Mouse (Mus musculus): ENCODE measurements around the gene Cab39l. TPM values are rescaled to one million over a fixed set of nuclear protein-coding genes. Genes with fewer than 3 reads are reported as not detected.
"Not testable (repeated sequence)": the region's sequence is repeated elsewhere in the genome, so short reads cannot be mapped to it uniquely, and the experiment has no call there.

The Cab39l gene
- total RNA-seq, 2 experiments from 2014 or later: 11.8 to 14.6 TPM

- intact Hi-C loops (cut with DNase I; ENCODE audit: low total_unique reads): no loop called here
- no peak for DNase-seq
Measured at GRCm38 (mm10) chr14:59551956-59552355, 111.2 kb downstream of the Cab39l start.

- intact Hi-C loops (cut with DNase I; ENCODE audit: low total_unique reads): no loop called here
- no peak for DNase-seq
Measured at GRCm38 (mm10) chr14:59554025-59554424, 113.3 kb downstream of the Cab39l start.

- intact Hi-C loops (cut with DNase I; ENCODE audit: low total_unique reads): loop anchor here (5.0 kb wide), 2 partner anchors 88 to 163 kb away; no protein-coding TSS in a partner anchor
- no peak for DNase-seq
Measured at GRCm38 (mm10) chr14:59555018-59555417, 114.2 kb downstream of the Cab39l start.

- intact Hi-C loops (cut with DNase I; ENCODE audit: low total_unique reads): loop anchor here (5.0 kb wide), 2 partner anchors 89 to 164 kb away; no protein-coding TSS in a partner anchor
Measured at GRCm38 (mm10) chr14:59555928-59556531, 115.3 kb downstream of the Cab39l start.

GRCm38 (mm10) chr14:59557071-59557470 is 116.3 kb downstream of the Cab39l start:
- intact Hi-C loops (cut with DNase I; ENCODE audit: low total_unique reads): loop anchor here (5.0 kb wide), 2 partner anchors 90 to 165 kb away; no protein-coding TSS in a partner anchor
- DNase-seq: no peak

More at GRCm38 (mm10) chr14:59555928-59556531, 115.3 kb downstream of the Cab39l start:
- DNase-seq: peak; percentile 60

GRCm38 (mm10) chr14:59557886-59558285 is 117.1 kb downstream of the Cab39l start:
- intact Hi-C loops (cut with DNase I; ENCODE audit: low total_unique reads): loop anchor here (5.0 kb wide), 2 partner anchors 91 to 166 kb away; no protein-coding TSS in a partner anchor
- DNase-seq: no peak

GRCm38 (mm10) chr14:59566756-59567155 is 126.0 kb downstream of the Cab39l start:
- DNase-seq: no peak

GRCm38 (mm10) chr14:59576385-59576784 is 135.6 kb downstream of the Cab39l start:
- no peak for DNase-seq
- intact Hi-C loops (cut with DNase I; ENCODE audit: low total_unique reads): no loop called here

More at GRCm38 (mm10) chr14:59566756-59567155, 126.0 kb downstream of the Cab39l start:
- intact Hi-C loops (cut with DNase I; ENCODE audit: low total_unique reads): no loop called here

GRCm38 (mm10) chr14:59590614-59591013 is 149.8 kb downstream of the Cab39l start:
- no peak for DNase-seq
- intact Hi-C loops (cut with DNase I; ENCODE audit: low total_unique reads): no loop called here

- no peak for DNase-seq
- intact Hi-C loops (cut with DNase I; ENCODE audit: low total_unique reads): no loop called here
Measured at GRCm38 (mm10) chr14:59591901-59592300, 151.1 kb downstream of the Cab39l start.

- DNase-seq: no peak
- intact Hi-C loops (cut with DNase I; ENCODE audit: low total_unique reads): no loop called here
Measured at GRCm38 (mm10) chr14:59592593-59592992, 151.8 kb downstream of the Cab39l start.

GRCm38 (mm10) chr14:59594988-59595387 is 154.2 kb downstream of the Cab39l start:
- intact Hi-C loops (cut with DNase I; ENCODE audit: low total_unique reads): no loop called here
- no peak for DNase-seq

- intact Hi-C loops (cut with DNase I; ENCODE audit: low total_unique reads): no loop called here
- DNase-seq: peak; percentile 90
Measured at GRCm38 (mm10) chr14:59597398-59598259, 156.9 kb downstream of the Cab39l start, which contains the start of gene Cdadc1. Cdadc1 (minus strand) TSS chr14:59597959.

GRCm38 (mm10) chr14:59598260-59598627 is 157.5 kb downstream of the Cab39l start:
- no peak for DNase-seq
- intact Hi-C loops (cut with DNase I; ENCODE audit: low total_unique reads): no loop called here

- DNase-seq: no peak
- intact Hi-C loops (cut with DNase I; ENCODE audit: low total_unique reads): no loop called here
Measured at GRCm38 (mm10) chr14:59604002-59604645, 163.4 kb downstream of the Cab39l start.

GRCm38 (mm10) chr14:59605671-59606353 is 165.0 kb downstream of the Cab39l start:
- peak; percentile 65 for DNase-seq
- intact Hi-C loops (cut with DNase I; ENCODE audit: low total_unique reads): loop anchor here (5.0 kb wide), 1 partner anchor 336 kb away; no protein-coding TSS in a partner anchor

GRCm38 (mm10) chr14:59607021-59607420 is 166.2 kb downstream of the Cab39l start:
- no peak for DNase-seq
- intact Hi-C loops (cut with DNase I; ENCODE audit: low total_unique reads): loop anchor here (1.0 to 5.0 kb wide), 2 partner anchors 335 to 407 kb away; no protein-coding TSS in a partner anchor

GRCm38 (mm10) chr14:59612920-59613625 is 172.3 kb downstream of the Cab39l start:
- DNase-seq: peak; percentile 70
- intact Hi-C loops (cut with DNase I; ENCODE audit: low total_unique reads): no loop called here

- intact Hi-C loops (cut with DNase I; ENCODE audit: low total_unique reads); DNase-seq: not testable (repeated sequence)
Measured at GRCm38 (mm10) chr14:59614149-59614548, 173.4 kb downstream of the Cab39l start.
